Mouse (Mus musculus): ENCODE data around the gene Cldn13.

DNA sequence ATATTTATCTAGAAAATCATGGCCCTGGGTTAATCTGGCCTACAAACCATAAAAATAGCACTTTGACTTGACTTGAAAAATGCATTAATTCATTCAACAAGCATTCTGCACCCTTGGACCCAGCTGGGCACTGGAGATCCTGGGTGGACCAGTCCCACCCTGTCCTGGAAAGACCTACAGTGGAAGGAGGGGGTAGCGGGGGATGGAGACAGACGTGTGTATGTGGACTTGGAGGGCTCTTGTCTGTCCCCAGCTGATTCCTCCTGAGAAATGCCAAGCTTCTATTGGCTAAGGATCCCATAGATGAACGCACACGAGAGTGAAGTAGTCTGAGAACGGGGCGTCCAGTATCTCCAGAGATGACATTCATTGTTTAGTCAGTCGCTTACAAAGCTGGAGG, 26.8 kb downstream of the Cldn13 start:
- TF ChIP-seq CTCF (IDR thresholded peaks at IDR 0.05; ENCODE audit: extremely low read depth, insufficient read depth, insufficient read length, insufficient replicate concordance) (no peak), POLR2A (IDR thresholded peaks at IDR 0.05; ENCODE audit: low read depth, low read length) (no peak)

All from spleen, adult 2 months (tissue).